Mouse (Mus musculus) activated CD4-positive, CD25-positive, alpha-beta regulatory T cell, adult 4 months (primary cell): Measurements from ENCODE around the gene Entpd7. TPM values are rescaled to one million over a fixed set of nuclear protein-coding genes. Genes with fewer than 3 reads are reported as not detected.

Source experiments
- ATAC-seq: one replicate; pipeline ENCODE4 v1.8.0; 2017
- polyA plus RNA-seq, 2 experiments: library from polyadenylated mRNA; unstranded; fragments of 100-300 nt; shearing (Covaris generic); gene quantifications; one replicate each; pipeline ENCODE4 v1.2.1; 2017

The Entpd7 gene
- polyA plus RNA-seq, 2 experiments from 2014 or later: 8.0 TPM

DNA sequence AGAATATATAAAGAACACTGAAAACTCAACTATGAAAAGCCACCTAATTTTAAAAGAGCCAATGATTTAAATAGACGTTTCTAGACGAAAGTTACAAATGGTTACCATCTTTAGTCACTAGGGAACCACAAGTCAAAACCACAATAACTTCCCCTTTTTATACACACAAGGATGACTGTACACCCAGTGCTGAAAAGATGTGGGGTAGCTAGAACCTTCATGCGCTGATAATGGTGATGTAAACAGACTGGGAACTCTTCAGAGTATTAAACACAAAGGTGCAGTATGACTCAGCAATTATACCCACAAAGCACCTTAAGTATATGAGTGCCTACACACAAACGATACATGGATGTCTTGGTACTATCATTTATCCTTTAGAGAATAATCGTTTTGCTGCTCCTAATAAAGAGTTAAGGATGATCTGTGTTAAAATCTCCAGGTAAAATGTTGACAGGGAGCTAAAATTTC, 82.1 kb downstream of the Entpd7 start:
- ATAC-seq: peak; percentile 65

DNA sequence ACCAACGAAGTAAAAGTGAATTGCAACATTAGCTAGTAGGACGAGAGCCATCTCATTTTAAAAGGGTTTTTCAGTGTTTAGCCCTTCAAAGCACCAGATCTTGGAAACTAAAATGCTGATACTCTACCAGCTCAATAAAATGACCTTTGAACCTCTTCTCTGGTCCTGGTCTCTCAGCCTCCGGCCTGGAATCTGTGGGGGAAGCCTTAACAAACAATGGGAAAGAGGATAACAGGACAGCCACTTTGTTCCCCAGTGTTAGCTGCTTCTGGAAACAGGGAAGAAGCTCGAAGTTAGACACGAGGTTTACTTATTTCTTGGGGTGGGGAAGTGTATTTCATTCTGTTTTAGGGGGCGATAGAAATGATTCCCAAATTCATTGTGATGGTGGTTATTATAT, 82.8 kb downstream of the Entpd7 start:
- no peak for ATAC-seq

DNA sequence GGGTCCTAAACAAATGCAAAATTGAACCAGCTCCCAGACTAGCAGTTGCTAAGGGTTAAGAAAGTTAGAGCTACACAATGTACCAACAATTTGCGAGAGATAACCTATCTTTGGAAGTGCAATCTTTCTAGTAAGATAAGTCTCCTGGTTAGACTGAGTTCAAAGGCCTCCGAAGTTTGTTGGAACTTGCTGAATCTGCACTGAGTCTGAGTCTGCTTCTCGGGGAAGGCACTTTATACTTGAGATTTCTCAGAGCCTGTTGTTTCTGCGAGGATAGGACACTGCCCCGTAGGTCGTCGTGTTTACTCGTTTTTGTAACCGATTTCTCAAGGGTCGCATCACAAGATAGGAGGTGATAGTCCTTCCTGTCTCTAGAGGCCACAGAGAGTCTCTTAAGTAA, 86.0 kb downstream of the Entpd7 start:
- no peak for ATAC-seq

DNA sequence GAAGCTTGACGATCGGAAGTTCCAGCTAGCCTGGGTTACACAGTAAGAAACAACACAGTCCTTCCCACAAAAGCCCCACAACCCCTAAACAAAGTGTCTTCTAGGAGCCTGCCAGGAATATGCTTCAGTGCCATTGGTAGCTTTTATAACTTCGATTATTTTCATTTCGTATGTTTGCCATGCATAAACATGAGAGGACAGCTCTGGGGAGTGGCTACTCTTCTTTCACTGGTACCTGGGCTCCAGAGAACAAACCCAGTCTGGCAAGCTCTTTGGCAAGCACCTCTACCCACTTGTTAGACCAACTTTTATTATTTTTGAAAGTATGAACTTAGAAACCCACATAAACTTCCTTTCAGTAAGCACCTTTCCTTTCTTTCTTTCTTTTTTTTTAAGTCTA, 87.1 kb downstream of the Entpd7 start:
- no peak for ATAC-seq

DNA sequence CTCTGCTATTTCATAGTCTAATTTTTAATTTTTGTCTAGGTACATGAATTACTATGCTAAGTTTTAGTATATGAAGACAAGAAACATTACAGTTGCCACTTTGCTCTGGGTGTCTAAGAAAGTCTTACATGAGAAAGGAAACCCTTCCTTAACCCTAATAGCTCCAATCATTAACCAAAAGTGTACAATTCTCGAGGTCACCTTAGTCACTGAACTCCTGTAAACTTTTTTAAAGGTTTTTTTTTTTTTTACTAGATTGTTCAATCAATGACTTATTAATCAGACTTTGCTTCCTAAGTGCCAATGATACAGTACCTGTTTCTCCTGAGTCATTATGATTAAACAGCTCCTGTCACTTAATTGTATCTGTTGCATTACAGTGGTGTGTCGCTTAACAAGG, 87.8 kb downstream of the Entpd7 start:
- no peak for ATAC-seq

DNA sequence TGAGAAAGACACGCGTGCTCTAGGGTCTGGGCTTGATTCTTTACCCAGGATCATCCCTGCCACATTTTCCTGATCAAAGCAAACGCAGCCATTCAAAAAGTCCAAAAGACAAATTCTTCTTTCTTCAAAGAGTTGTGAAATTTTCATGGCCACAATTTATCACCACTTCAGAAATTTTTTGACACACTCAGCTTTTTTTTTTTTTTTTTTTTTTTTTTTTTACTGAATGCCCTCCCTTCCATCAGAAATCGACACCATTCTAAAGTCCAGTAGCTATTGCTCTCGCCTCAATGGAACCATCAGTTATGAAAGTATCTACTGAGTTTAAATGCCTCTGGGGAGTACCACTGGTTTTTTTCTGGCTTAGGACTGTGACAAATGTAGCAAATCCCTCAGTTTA, 90.9 kb downstream of the Entpd7 start:
- no peak for ATAC-seq

DNA sequence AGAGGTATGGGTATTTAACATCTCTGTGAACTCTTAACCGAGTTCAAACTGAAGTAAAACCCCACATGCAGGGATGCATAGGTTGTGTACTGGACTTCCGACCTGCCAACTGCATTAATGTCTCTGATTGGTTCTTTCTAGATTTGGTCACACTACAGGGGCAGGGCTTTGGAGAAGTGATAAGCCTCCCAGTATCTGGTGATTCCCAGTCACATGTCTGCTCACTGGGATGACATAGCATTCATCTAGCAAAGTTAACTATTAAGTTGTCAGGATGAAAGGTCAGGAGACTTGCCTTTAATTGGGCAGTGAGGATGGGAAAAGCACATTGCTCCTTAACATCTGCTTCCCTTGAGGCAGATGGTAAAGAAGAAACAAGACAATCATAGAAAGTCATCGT, 92.5 kb downstream of the Entpd7 start, which contains the start of gene Abcc2:
Abcc2 (plus strand) TSS at position 213 of the 400 bp plus-strand sequence.
- ATAC-seq: no peak

Other genes starting within 250 kb of the Entpd7 start
- gene Cnnm1, start 249.2 kb upstream of the Entpd7 start, polyA plus RNA-seq: not detected
- 10 to 100 TPM; 37.1 to 54.8 TPM for gene Got1, start 165.1 kb upstream of the Entpd7 start, polyA plus RNA-seq
- gene Nkx2-3, start 77.3 kb upstream of the Entpd7 start, polyA plus RNA-seq: not detected
- 10 to 100 TPM in 1 of 2 experiments, 1 to 10 TPM in 1; 8.3 to 10.8 TPM for gene Slc25a28, start 14.8 kb upstream of the Entpd7 start, polyA plus RNA-seq
- gene Cutc, start 63.3 kb downstream of the Entpd7 start, polyA plus RNA-seq: 10 to 100 TPM; 12.3 to 19.9 TPM
- 1 to 10 TPM; 6.6 to 8.1 TPM for gene Cox15, start 63.3 kb downstream of the Entpd7 start, polyA plus RNA-seq
- gene Abcc2, start 92.5 kb downstream of the Entpd7 start, polyA plus RNA-seq: not detected